Mouse (Mus musculus): ENCODE results near the gene Gclm. TPM values are rescaled to one million over a fixed set of nuclear protein-coding genes. Genes with fewer than 3 reads are reported as not detected.
"Not testable (repeated sequence)": the region's sequence is repeated elsewhere in the genome, so short reads cannot be mapped to it uniquely, and the experiment has no call there.

Gene Gclm
- polyA plus RNA-seq, 1 experiment from 2014 or later: 98.6 TPM

DNA sequence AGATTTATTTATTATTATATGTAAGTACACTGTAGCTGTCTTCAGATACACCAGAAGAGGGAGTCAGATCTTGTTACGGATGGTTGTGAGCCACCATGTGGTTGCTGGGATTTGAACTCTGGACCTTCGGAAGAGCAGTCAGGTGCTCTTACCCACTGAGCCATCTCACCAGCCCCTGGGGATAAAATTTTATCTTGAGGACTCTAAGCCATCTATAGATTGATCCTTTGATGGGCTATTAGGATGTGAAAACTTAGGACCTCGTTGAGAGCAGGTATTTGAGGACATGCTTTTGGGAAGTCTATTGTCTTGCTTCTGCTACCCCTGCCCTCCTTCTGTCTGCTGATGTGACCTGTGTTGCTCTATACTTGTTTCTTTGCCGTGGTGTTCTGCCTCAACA, 44.0 kb downstream of the Gclm start:
- not testable (repeated sequence) for H3K27ac ChIP-seq (ENCODE audit: low read length); H3K4me3 ChIP-seq (ENCODE audit: low read length); H3K9me3 ChIP-seq (ENCODE audit: low read length); H3K4me2 ChIP-seq (replicated peaks; ENCODE audit: low read depth, low read length); ATAC-seq (ENCODE audit: low FRiP score, low TSS enrichment); H3K27me3 ChIP-seq (ENCODE audit: insufficient read depth, low read length); H3K9ac ChIP-seq (replicated peaks; ENCODE audit: low read length)
- Histone ChIP-seq H3K36me3 (ENCODE audit: insufficient read depth, low read length) (peaks cover 12% of the 10 kb centered on the region), H3K4me1 (ENCODE audit: insufficient read depth, low read length) (peaks cover 13% of the 10 kb centered on the region)
- 65% methylated on average over 3 of the region's 4 CpGs for WGBS

DNA sequence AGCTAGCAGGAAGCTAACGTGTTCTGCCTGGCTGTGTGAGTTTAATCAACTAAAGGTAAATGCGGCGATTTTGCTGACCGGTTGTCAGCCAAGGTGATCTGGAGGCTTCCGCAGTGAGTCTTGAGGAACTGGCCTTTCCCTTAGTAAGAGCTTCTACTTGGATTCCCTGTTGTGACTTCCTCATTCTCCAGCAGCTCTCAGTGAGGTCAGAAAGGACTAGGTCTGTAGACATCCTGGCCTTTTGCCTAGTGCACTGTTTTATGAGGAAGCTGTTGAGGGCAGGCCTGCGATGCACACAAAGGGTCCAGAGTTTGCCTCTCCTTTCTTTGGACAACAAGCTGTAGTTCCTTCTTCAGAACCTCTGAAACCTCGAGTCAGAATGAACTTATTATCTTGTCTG, 45.3 kb downstream of the Gclm start:
- Histone ChIP-seq H3K27me3 (ENCODE audit: insufficient read depth, low read length) (no peaks in the 10 kb centered on the region), H3K4me3 (ENCODE audit: low read length) (no peak overlapping the region), H3K4me2 (replicated peaks; ENCODE audit: low read depth, low read length) (no peak overlapping the region), H3K9me3 (ENCODE audit: low read length) (no peaks in the 10 kb centered on the region), H3K4me1 (ENCODE audit: insufficient read depth, low read length) (peaks cover 18% of the 10 kb centered on the region), H3K36me3 (ENCODE audit: insufficient read depth, low read length) (0 out of 2 replicates have a peak, but pooled peaks cover 2% of the 10 kb centered on the region), H3K9ac (replicated peaks; ENCODE audit: low read length) (no peak overlapping the region), H3K27ac (ENCODE audit: low read length) (0 out of 2 replicates have a peak overlapping the region, but pooled peaks have one; percentile 3)
- 78% methylated on average over 7 of the region's 7 CpGs for WGBS
- ATAC-seq (ENCODE audit: low FRiP score, low TSS enrichment): no peak

DNA sequence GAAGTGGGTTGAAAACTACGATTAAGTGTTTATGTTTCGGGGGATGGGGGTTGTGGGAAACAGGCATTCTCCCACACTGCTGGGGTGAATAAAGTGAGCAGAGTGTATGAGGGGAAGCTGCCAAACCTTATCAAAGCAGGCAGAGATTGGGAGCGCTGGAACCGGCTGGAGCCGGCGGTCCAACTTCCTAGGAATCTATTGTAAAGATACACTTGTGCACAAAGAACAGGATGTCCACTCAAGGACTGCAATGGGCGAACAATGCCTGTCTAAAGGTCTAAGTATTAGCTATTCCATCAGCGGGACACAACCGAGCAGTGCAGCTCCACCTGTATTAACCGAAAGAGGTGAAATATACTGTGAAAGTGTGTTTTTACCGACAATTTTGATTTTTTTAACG, 46.5 kb downstream of the Gclm start:
- Histone ChIP-seq H3K4me3 (ENCODE audit: low read length) (no peak overlapping the region; the same call in 1 of the 2 replicates), H3K27ac (ENCODE audit: low read length) (peak overlapping the region; percentile 32; the same call in 1 of the 2 replicates)
- 50% methylated on average over 12 of the region's 12 CpGs for WGBS

GRCm38 (mm10) chr3:122292300-122293222, 47.2 kb downstream of the Gclm start:
- Histone ChIP-seq H3K9ac (replicated peaks; ENCODE audit: low read length) (peak overlapping the region; percentile 93), H3K4me1 (ENCODE audit: insufficient read depth, low read length) (peaks cover 18% of the 10 kb centered on the region), H3K36me3 (ENCODE audit: insufficient read depth, low read length) (no peaks in the 10 kb centered on the region), H3K27ac (ENCODE audit: low read length) (peak overlapping the region; percentile 97), H3K4me3 (ENCODE audit: low read length) (peak overlapping the region; percentile 82), H3K9me3 (ENCODE audit: low read length) (no peaks in the 10 kb centered on the region), H3K4me2 (replicated peaks; ENCODE audit: low read depth, low read length) (peak overlapping the region; percentile 80), H3K27me3 (ENCODE audit: insufficient read depth, low read length) (no peaks in the 10 kb centered on the region)
- WGBS: 4% methylated on average over 54 of the region's 54 CpGs
- ATAC-seq (ENCODE audit: low FRiP score, low TSS enrichment): peak; percentile 84

More for the DNA sequence above, 46.5 kb downstream of the Gclm start:
- H3K9me3 ChIP-seq (ENCODE audit: low read length): no peaks in the 10 kb centered on the region
- H3K36me3 ChIP-seq (ENCODE audit: insufficient read depth, low read length): no peaks in the 10 kb centered on the region
- peak overlapping the region; percentile 80 for H3K4me2 ChIP-seq (replicated peaks; ENCODE audit: low read depth, low read length)
- peak overlapping the region; percentile 93; the same call in 1 of the 2 replicates for H3K9ac ChIP-seq (replicated peaks; ENCODE audit: low read length)
- no peak for ATAC-seq (ENCODE audit: low FRiP score, low TSS enrichment)
- H3K4me1 ChIP-seq (ENCODE audit: insufficient read depth, low read length): peaks cover 18% of the 10 kb centered on the region
- no peaks in the 10 kb centered on the region for H3K27me3 ChIP-seq (ENCODE audit: insufficient read depth, low read length)

GRCm38 (mm10) chr3:122293223-122293953, 48.0 kb downstream of the Gclm start:
- H3K4me2 ChIP-seq (replicated peaks; ENCODE audit: low read depth, low read length): peak overlapping the region; percentile 80
- no peaks in the 10 kb centered on the region for H3K27me3 ChIP-seq (ENCODE audit: insufficient read depth, low read length)
- peak overlapping the region; percentile 97 for H3K27ac ChIP-seq (ENCODE audit: low read length)
- H3K36me3 ChIP-seq (ENCODE audit: insufficient read depth, low read length): no peaks in the 10 kb centered on the region
- peaks cover 18% of the 10 kb centered on the region for H3K4me1 ChIP-seq (ENCODE audit: insufficient read depth, low read length)
- WGBS: under 1% methylated on average over 96 of the region's 105 CpGs
- H3K9me3 ChIP-seq (ENCODE audit: low read length): no peaks in the 10 kb centered on the region
- H3K4me3 ChIP-seq (ENCODE audit: low read length): peak overlapping the region; percentile 82
- peak; percentile 93 for ATAC-seq (ENCODE audit: low FRiP score, low TSS enrichment)
- peak overlapping the region; percentile 93 for H3K9ac ChIP-seq (replicated peaks; ENCODE audit: low read length)

- Histone ChIP-seq H3K27ac (ENCODE audit: low read length) (peak within 1 kb of the TSS; percentile 97), H3K4me1 (ENCODE audit: insufficient read depth, low read length) (peaks cover 18% of the 10 kb centered on the region), H3K9ac (replicated peaks; ENCODE audit: low read length) (peak within 1 kb of the TSS; percentile 93), H3K4me3 (ENCODE audit: low read length) (peak within 1 kb of the TSS; percentile 82), H3K36me3 (ENCODE audit: insufficient read depth, low read length) (no peaks in the 10 kb centered on the region), H3K9me3 (ENCODE audit: low read length) (no peaks in the 10 kb centered on the region), H3K4me2 (replicated peaks; ENCODE audit: low read depth, low read length) (peak within 1 kb of the TSS; percentile 80), H3K27me3 (ENCODE audit: insufficient read depth, low read length) (no peaks in the 10 kb centered on the region)
- WGBS: 7% methylated on average over 37 of the region's 37 CpGs
- ATAC-seq (ENCODE audit: low FRiP score, low TSS enrichment): peak; percentile 69
These were observed 48.8 kb downstream of the Gclm start, which contains the start of gene Bcar3 for GRCm38 (mm10) chr3:122293954-122294850. Gene Bcar3 (plus strand): TSS chr3:122294136.

GRCm38 (mm10) chr3:122295511-122295910, 50.2 kb downstream of the Gclm start:
- Histone ChIP-seq H3K9me3 (ENCODE audit: low read length) (no peaks in the 10 kb centered on the region), H3K4me1 (ENCODE audit: insufficient read depth, low read length) (peaks cover 18% of the 10 kb centered on the region), H3K36me3 (ENCODE audit: insufficient read depth, low read length) (no peaks in the 10 kb centered on the region), H3K4me3 (ENCODE audit: low read length) (no peak overlapping the region), H3K27ac (ENCODE audit: low read length) (no peak overlapping the region), H3K27me3 (ENCODE audit: insufficient read depth, low read length) (no peaks in the 10 kb centered on the region), H3K9ac (replicated peaks; ENCODE audit: low read length) (no peak overlapping the region), H3K4me2 (replicated peaks; ENCODE audit: low read depth, low read length) (no peak overlapping the region)
- no peak for ATAC-seq (ENCODE audit: low FRiP score, low TSS enrichment)
- 13% methylated on average over 5 of the region's 5 CpGs for WGBS

GRCm38 (mm10) chr3:122296979-122297378, 51.6 kb downstream of the Gclm start:
- no peak overlapping the region for H3K27ac ChIP-seq (ENCODE audit: low read length)
- 85% methylated on average over 5 of the region's 5 CpGs for WGBS
- H3K27me3 ChIP-seq (ENCODE audit: insufficient read depth, low read length): no peaks in the 10 kb centered on the region
- H3K9me3 ChIP-seq (ENCODE audit: low read length): no peaks in the 10 kb centered on the region
- no peaks in the 10 kb centered on the region for H3K36me3 ChIP-seq (ENCODE audit: insufficient read depth, low read length)
- no peak overlapping the region for H3K4me2 ChIP-seq (replicated peaks; ENCODE audit: low read depth, low read length)
- H3K4me3 ChIP-seq (ENCODE audit: low read length): no peak overlapping the region
- ATAC-seq (ENCODE audit: low FRiP score, low TSS enrichment): no peak
- no peak overlapping the region for H3K9ac ChIP-seq (replicated peaks; ENCODE audit: low read length)
- peaks cover 26% of the 10 kb centered on the region for H3K4me1 ChIP-seq (ENCODE audit: insufficient read depth, low read length)
